Mouse (Mus musculus) cortical plate, adult 2 months (tissue): ENCODE data around the gene Nudt13. TPM values are rescaled to one million over a fixed set of nuclear protein-coding genes. Genes with fewer than 3 reads are reported as not detected.
"Not testable (repeated sequence)": the region's sequence is repeated elsewhere in the genome, so short reads cannot be mapped to it uniquely, and the experiment has no call there.

Source experiments
- H3K27ac ChIP-seq: fragments of 200-500 bp; 2 replicates; pipeline ENCODE4 v1.5.1; 2012; ENCODE audit warnings: low read length, control low read depth, inconsistent platforms; ENCODE audit not compliant: insufficient read depth
- H3K4me1 ChIP-seq: fragments of 200-500 bp; 2 replicates; pipeline ENCODE4 v1.6.1; 2011; ENCODE audit warnings: low read length; ENCODE audit not compliant: control insufficient read depth, insufficient read depth
- H3K4me3 ChIP-seq: fragments of 200-500 bp; 2 replicates; pipeline ENCODE4 v1.5.1; 2011; ENCODE audit warnings: mild to moderate bottlenecking, low read length, control low read depth; ENCODE audit not compliant: insufficient read depth
- CTCF ChIP-seq: fragments of 200-500 bp; IDR thresholded peaks from 2 replicates; pipeline ENCODE4 v1.5.1; 2011; ENCODE audit warnings: mild to moderate bottlenecking, control low read depth, low read length; ENCODE audit not compliant: insufficient read depth; ENCODE audit errors: extremely low read depth
- POLR2A ChIP-seq: fragments of 200-500 bp; IDR thresholded peaks from 2 replicates; pipeline ENCODE4 v1.6.1; 2011; ENCODE audit warnings: mild to moderate bottlenecking, low read length, control low read depth; ENCODE audit not compliant: insufficient read depth; ENCODE audit errors: extremely low read depth
- polyA plus RNA-seq: library from polyadenylated mRNA; depleted of rRNA; stranded (reverse); fragments of >200 nt; gene quantifications from 2 replicates; pipeline ENCODE4 v1.2.3, GENCODE M21; 2012

The Nudt13 gene
- polyA plus RNA-seq, 1 experiment, result 30.4 TPM

DNA sequence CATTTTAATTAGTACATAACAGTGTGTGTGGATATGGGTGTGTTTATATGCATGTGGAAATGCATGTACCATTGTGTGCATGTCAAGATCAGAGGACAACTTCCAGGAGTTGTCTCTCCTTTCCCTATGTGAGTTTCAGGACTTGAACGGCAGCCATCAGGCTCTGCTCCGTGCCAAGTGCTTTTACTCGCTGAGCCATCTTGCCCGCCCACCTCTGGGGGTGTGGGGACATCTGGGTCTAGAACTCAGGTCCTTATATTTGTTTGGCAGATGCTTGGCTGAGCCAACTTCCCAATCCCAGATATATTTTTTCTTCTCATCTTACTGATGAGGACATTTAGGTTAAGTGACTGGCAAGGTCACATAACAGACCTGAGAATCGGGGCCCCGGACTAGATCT lies 26.1 kb upstream of the Nudt13 start:
- Histone ChIP-seq H3K4me1 (no peaks in the 10 kb centered on the region), H3K27ac (no peak overlapping the region), H3K4me3 (no peak overlapping the region)
- TF ChIP-seq POLR2A (no peak), CTCF (no peak)

DNA sequence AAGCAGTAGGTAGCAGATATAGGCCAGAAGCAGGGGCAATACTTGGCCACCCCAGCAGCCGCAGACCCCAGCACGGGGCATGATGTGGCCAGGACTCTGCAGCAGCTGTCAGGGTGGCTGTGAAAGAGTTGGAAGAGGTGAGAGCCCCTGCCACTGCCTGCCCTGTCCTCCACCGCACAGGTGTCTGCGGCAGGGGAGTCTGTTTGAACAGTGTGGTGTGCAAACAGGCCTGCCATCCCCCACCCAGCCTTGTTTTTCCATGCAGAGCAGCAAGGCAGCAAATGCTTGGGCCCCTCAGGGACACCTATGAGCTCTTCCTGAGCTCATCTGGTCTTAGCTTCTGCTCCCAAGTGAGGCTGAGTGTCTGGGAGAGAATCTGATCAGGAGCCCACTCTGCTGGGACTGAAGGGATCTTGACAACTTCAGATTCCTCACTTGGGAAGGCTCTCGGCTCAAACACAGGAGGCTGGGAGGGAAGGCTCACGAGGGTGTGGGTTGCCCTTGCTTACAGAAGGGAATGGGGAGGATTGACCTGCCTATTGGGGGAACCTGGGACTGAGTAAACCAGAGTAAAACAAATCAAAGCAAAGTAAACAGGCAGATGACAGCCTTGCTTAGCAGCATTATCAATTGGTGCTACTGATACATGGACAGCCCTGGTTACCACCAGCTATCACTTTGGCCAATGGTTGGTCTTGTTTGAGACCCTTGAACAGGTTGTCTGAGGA lies 25.3 kb upstream of the Nudt13 start, which contains the start of gene Kcnk16:
Kcnk16 (minus strand) TSS at position 118 of the 728 bp plus-strand sequence.
- Histone ChIP-seq H3K4me1 (no peaks in the 10 kb centered on the region), H3K4me3 (no peak within 1 kb of the TSS), H3K27ac (no peak within 1 kb of the TSS)
- no peak for TF ChIP-seq CTCF
- TF ChIP-seq POLR2A, result no peak

DNA sequence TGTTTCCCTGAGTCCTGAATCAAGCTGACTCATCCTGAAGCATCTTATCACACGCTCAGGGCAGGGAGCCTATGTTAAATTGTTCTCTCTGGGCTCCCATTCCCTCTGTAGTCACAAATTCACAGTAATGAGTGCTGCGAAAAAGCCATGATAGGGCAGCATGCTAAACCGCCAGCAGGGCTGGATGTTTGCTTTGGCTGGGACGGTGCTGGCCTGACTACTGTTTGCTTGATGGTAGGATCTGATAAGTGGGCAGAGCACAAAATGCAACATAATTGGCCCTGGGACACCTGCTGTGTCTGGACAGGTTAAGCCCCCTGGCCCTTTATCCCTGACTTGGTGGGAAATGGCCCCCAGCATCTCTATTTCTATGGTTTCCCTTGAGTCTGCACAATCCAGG lies 3.1 kb upstream of the Nudt13 start:
- TF ChIP-seq POLR2A (no peak), CTCF (no peak)
- H3K27ac ChIP-seq, result no peak overlapping the region
- H3K4me1 ChIP-seq, result peaks cover 4% of the 10 kb centered on the region
- H3K4me3 ChIP-seq, result no peak overlapping the region

DNA sequence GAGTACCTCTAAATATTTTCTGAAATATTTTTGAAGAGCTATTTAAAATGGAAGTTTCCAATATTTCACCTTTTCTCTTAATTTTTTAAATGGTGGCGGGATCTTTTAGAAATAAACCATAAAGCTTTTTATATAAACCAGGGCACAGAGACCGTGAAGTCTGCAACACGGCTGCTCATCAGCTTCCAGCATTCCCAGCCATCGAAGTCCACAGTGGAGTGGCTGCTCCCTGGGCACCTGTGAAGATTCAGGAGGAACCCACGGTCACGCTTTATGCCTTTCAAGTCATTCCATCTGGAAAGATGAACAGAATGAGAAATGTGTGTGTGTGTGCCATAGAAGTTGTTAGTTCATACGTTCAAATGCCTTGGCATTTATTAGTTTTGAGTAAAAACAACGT lies 450 bp downstream of the Nudt13 start:
- Histone ChIP-seq H3K27ac (no peak overlapping the region), H3K4me3 (peak overlapping the region; percentile 44), H3K4me1 (peaks cover 4% of the 10 kb centered on the region)
- TF ChIP-seq CTCF (no peak), POLR2A (no peak)

DNA sequence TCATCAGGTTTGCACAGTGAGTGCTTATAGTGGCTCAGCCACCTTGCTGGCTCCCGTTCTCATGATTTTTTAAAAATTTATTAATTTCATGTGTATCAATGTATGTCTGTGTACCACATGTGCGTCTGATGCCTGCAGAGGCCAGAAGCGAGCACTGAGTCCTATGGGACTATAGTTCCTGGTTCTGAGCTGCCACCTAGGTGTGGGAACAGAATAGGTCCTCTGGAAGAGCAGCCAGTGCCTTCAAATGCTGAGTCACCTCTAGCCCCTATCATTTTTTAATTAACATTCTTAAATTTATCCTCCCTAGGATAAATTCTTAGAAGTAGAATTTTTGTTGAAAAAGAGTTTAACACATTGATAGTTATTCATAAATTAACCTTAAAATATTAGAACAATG lies 3.1 kb downstream of the Nudt13 start:
- Histone ChIP-seq H3K4me1 (peaks cover 4% of the 10 kb centered on the region), H3K4me3 (no peak overlapping the region), H3K27ac (no peak overlapping the region)
- TF ChIP-seq CTCF (no peak), POLR2A (no peak)

DNA sequence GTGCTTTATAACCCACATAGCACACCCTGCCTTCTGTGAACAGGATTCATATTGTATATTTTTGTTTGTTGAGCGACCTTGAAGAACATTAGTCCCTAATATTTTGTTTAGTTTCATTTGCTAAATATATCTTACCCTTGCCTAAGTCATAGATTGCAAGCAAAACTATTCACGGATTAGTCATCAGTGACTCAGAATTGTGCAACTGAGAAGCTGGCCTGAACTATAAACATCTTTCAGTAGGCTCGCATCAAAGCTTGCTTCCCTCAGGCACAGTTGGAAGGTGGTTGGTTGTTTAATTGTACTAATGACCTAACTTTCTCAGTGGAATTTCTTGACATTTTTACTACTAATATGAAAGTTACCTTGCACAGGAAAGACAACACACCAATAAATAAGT lies 3.6 kb downstream of the Nudt13 start:
- H3K4me3 ChIP-seq, result no peak overlapping the region
- TF ChIP-seq POLR2A (no peak), CTCF (no peak)
- H3K4me1 ChIP-seq, result peaks cover 4% of the 10 kb centered on the region
- H3K27ac ChIP-seq, result no peak overlapping the region

DNA sequence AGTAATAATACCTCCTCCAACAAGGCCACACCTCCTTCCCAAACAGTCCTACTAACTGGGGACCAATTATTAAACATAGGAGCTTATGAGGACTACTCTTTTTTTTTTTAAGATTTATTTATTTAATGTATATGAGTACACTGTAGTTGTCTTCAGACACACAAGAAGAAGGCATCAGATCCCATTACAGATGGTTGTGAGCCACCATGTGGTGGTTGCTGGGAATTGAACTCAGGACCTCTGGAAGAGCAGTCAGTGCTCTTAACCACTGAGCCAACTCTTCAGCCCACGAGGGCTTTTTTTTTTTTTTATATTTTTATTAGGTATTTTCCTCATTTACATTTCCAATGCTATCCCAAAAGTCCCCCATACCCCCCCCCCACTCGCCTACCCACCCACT lies 10.6 kb downstream of the Nudt13 start:
- not testable (repeated sequence) for H3K4me1 ChIP-seq, H3K4me3 ChIP-seq, H3K27ac ChIP-seq

DNA sequence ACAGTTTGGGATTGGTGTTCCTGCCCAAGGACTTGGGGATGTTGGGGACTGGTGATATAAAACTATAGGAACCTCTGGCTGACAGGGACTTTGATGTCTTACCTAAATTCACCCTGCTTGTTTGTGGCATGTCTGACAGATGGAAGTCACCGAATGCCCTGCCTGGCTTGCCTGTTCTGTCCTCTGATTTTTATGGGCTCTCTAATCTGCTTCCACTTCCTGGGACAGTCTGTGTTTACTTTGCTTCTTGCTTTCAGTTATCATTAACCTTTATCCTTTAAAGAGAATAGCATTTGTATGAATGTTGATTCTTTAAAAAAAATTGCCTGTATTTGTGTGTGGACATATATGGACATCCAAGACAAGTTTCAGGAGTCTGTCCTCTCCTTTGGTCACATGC lies 20.6 kb downstream of the Nudt13 start:
- H3K27ac ChIP-seq, result no peak overlapping the region
- no peak overlapping the region for H3K4me3 ChIP-seq
- H3K4me1 ChIP-seq, result no peaks in the 10 kb centered on the region
- no peak for TF ChIP-seq CTCF
- no peak for TF ChIP-seq POLR2A

DNA sequence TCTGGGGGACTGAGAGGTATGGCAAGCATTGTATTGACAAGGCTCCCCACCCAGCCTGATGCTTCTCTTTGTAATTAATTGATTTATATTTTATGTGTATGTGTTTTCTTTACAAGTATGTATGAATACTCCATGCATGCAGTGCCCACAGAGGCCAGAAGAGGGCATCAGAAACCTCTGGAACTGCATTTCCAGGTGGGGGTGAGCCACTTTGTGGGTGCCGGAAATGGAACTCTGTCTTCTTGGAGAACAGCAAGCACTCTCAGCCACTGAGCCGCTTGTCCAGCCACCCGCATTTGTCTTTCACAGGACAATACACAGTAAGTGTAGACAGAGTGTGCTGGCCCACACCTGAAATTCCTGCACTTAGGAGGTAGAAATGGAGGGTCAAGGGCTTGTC lies 24.9 kb downstream of the Nudt13 start:
- peak; percentile 32; the same call in 1 of the 2 replicates for TF ChIP-seq CTCF
- no peak for TF ChIP-seq POLR2A
- no peaks in the 10 kb centered on the region for H3K4me1 ChIP-seq

DNA sequence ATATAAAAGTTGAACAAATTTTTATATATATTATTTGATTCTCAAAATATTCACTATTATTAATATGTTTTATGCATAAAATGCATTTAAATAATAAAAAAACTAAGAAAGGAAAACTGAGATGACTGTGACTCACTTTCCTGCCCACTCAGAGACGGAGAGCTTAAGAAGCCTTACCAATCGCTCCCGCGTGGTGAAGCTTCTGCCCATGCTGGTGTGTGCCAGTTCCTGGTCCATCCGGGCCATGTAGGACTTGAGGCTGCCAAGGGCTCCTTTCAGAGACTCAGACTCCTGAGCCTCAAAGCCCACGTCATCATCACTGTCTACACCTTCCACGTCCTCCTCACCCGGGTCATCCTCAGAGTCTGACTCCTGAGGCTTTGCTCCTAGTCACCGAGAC lies 29.7 kb downstream of the Nudt13 start:
- H3K4me1 ChIP-seq, result no peaks in the 10 kb centered on the region
- no peak overlapping the region for H3K27ac ChIP-seq
- no peak overlapping the region for H3K4me3 ChIP-seq
- TF ChIP-seq POLR2A, result no peak
- TF ChIP-seq CTCF, result no peak

More for the DNA sequence above, 24.9 kb downstream of the Nudt13 start:
- Histone ChIP-seq H3K4me3 (no peak overlapping the region), H3K27ac (no peak overlapping the region)

DNA sequence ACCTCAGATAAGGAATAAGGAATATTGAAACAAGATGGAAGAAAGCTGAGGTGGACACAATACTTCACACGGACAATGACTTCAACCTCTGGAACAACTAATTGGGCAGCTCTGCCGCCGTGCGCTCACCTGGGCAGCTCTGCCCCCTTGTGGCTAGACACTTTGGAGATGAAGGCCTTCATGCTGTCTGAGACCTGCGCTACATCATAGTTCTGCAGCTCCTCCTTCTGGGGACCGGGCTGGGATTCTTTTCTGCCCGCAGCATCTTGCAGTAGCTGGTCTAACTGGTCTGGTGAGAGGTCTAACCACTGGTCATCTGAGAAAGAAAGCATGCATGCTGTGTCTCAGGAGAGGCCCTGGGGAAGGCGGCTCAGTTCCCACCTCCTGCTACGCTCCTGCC lies 34.0 kb downstream of the Nudt13 start:
- Histone ChIP-seq H3K4me3 (no peak overlapping the region), H3K4me1 (no peaks in the 10 kb centered on the region), H3K27ac (no peak overlapping the region)
- TF ChIP-seq POLR2A (no peak), CTCF (no peak)
